Mouse (Mus musculus): ENCODE data around the gene C1ra. TPM values are rescaled to one million over a fixed set of nuclear protein-coding genes. Genes with fewer than 3 reads are reported as not detected.
A peak's percentile ranks its signal among the peaks of the same experiment; 100 is the strongest.
"Not testable (repeated sequence)": the region's sequence is repeated elsewhere in the genome, so short reads cannot be mapped to it uniquely, and the experiment has no call there.

Gene C1ra
- polyA plus RNA-seq, 1 experiment from 2014 or later: 2.8 TPM

DNA sequence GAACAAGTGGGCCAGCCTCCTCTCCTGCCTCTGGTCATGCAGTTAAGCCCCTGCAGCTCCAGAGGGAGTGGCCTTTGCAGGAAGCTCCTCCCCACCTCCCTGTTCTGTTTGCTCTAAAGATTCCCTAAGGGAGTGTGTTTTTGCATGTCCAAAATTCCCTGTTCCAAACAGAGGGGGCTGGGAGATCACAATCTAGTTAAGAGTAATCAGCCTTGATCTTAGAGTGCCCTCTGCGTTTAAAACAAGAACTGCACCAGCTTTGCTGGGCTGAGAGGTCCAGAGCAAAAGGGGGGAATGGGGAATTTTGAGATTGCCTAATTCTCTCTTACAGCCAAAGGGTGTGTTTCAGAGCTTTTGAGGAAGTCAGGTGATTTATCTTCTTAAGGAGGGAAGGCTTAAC is 30.1 kb downstream of the C1ra start, which contains the start of gene C1s1:
Gene C1s1, minus strand, starts transcription at position 76 of the 400 bp plus-strand sequence.
- not testable (repeated sequence) for H3K9ac ChIP-seq (ENCODE audit: low read depth, low read length); H3K4me3 ChIP-seq (ENCODE audit: low read depth, low read length); DNase-seq (ENCODE audit: low spot score); H3K27ac ChIP-seq (ENCODE audit: low read depth, low read length); H3K36me3 ChIP-seq (ENCODE audit: control insufficient read depth, insufficient read depth, low read length); H3K4me1 ChIP-seq (replicated peaks; ENCODE audit: control insufficient read depth, insufficient read depth, low read length); H3K9me3 ChIP-seq (ENCODE audit: control insufficient read depth, low read length); H3K27me3 ChIP-seq (replicated peaks; ENCODE audit: control insufficient read depth, insufficient read depth, low read length)
- ATAC-seq (replicated peaks; ENCODE audit: low FRiP score): peak; percentile 52; the same call in 1 of the 2 replicates
- WGBS: 0% methylated on average over 1 of the region's 1 CpGs
- H3K4me2 ChIP-seq: peak within 1 kb of the TSS; percentile 2; the same call in 1 of the 2 replicates

DNA sequence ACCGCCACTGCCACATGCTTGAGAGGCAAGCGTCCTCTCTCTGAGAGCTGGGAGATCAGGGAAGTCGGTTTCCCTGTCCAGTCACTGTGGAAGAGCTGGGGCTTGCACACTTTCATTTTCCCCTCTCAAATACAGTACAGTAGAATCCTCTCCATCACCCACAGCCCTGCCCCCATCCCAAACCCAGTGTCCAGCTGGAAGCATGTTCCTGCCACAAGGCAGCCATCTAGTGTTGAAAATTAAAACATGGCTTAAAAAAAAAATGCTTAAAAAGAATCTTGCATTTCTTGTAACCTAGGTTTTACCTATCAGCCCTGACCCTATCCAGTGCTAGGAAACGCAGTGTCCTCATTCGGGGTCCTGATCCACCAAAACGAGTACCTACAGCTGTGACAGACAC is 32.3 kb downstream of the C1ra start:
- H3K4me2 ChIP-seq: no peak overlapping the region
- H3K4me1 ChIP-seq (replicated peaks; ENCODE audit: control insufficient read depth, insufficient read depth, low read length): no peaks in the 10 kb centered on the region
- 75% methylated on average over 5 of the region's 6 CpGs for WGBS
- H3K9ac ChIP-seq (ENCODE audit: low read depth, low read length): no peak overlapping the region
- no peaks in the 10 kb centered on the region for H3K9me3 ChIP-seq (ENCODE audit: control insufficient read depth, low read length)
- no peak overlapping the region for H3K4me3 ChIP-seq (ENCODE audit: low read depth, low read length)
- DNase-seq (ENCODE audit: low spot score): no peak
- no peak for ATAC-seq (replicated peaks; ENCODE audit: low FRiP score)
- no peaks in the 10 kb centered on the region for H3K27me3 ChIP-seq (replicated peaks; ENCODE audit: control insufficient read depth, insufficient read depth, low read length)
- no peaks in the 10 kb centered on the region for H3K36me3 ChIP-seq (ENCODE audit: control insufficient read depth, insufficient read depth, low read length)
- H3K27ac ChIP-seq (ENCODE audit: low read depth, low read length): no peak overlapping the region

DNA sequence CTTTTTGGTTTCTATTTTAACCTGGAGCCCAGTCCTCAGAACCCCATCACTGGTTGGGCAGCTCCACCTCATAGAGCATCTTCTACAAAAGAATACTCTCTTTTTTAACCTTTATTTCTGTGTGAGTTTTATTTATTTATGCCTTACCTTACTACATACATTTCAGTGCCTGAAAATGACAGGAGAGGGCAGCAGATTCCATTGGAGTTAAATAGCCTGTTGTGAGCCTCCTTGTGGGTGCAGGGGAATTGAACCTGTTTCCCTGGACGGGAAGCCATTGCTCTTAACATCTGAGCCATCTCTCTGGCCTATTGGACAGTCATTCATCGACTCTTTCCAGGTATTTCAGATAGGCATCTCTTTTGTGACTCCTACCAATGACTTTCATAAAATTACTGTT is 33.2 kb downstream of the C1ra start:
- no peak overlapping the region for H3K9ac ChIP-seq (ENCODE audit: low read depth, low read length)
- H3K9me3 ChIP-seq (ENCODE audit: control insufficient read depth, low read length): 0 out of 2 replicates have a peak, but pooled peaks cover 1% of the 10 kb centered on the region
- H3K4me3 ChIP-seq (ENCODE audit: low read depth, low read length): no peak overlapping the region
- no peaks in the 10 kb centered on the region for H3K36me3 ChIP-seq (ENCODE audit: control insufficient read depth, insufficient read depth, low read length)
- DNase-seq (ENCODE audit: low spot score) (no peak), ATAC-seq (replicated peaks; ENCODE audit: low FRiP score) (no peak)
- no peaks in the 10 kb centered on the region for H3K4me1 ChIP-seq (replicated peaks; ENCODE audit: control insufficient read depth, insufficient read depth, low read length)
- H3K4me2 ChIP-seq: no peak overlapping the region
- no peaks in the 10 kb centered on the region for H3K27me3 ChIP-seq (replicated peaks; ENCODE audit: control insufficient read depth, insufficient read depth, low read length)
- no peak overlapping the region for H3K27ac ChIP-seq (ENCODE audit: low read depth, low read length)
- WGBS: 73% methylated on average over 2 of the region's 2 CpGs

DNA sequence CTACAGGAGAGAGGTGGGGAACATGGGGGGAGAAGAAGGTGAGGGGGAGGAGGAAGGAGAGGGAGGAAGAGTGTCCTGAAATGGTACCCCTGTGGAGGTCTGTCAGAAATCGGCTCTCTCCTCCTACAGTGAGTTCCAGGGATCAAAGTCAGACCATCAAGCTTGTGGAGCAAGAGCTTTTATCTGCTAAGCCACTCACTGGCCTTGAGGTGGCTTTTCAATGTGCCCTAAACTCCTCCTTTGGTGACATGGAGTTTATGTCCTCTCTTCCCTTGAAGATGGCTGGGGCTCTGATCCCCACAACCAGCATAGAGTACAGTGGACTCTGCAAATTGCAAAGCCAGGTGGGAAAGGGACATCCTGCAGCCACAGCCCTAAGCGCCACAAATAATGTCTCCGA is 35.8 kb downstream of the C1ra start:
- 76% methylated on average over 3 of the region's 3 CpGs for WGBS
- H3K9ac ChIP-seq (ENCODE audit: low read depth, low read length); DNase-seq (ENCODE audit: low spot score); H3K4me3 ChIP-seq (ENCODE audit: low read depth, low read length); H3K27me3 ChIP-seq (replicated peaks; ENCODE audit: control insufficient read depth, insufficient read depth, low read length); H3K36me3 ChIP-seq (ENCODE audit: control insufficient read depth, insufficient read depth, low read length); H3K4me2 ChIP-seq; H3K9me3 ChIP-seq (ENCODE audit: control insufficient read depth, low read length); H3K4me1 ChIP-seq (replicated peaks; ENCODE audit: control insufficient read depth, insufficient read depth, low read length); ATAC-seq (replicated peaks; ENCODE audit: low FRiP score); H3K27ac ChIP-seq (ENCODE audit: low read depth, low read length): not testable (repeated sequence)

DNA sequence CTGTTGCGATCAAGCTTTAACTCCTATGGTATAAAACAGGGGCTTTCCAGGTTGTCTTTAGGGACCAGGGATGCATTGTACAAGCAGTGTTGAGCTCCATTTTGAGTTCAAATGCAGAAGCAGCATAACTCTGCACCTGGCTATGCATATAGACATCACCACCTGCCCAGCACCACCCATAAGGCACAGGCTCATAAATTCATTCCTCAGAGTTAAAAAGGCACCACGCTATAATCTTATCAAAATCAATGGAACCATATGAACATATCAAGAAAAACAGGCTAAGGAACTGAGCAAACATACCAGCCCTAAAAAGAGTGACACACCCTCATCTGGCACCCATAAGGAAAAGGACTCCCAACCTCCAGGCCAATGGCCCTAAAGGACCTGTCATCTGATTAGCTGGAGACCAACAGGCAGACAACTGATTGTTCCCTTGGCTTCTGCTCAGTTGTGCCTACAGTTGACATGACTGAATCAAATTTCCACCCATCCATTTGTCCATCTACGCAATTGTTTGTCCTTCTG is 36.9 kb downstream of the C1ra start:
- Histone ChIP-seq H3K27me3 (replicated peaks; ENCODE audit: control insufficient read depth, insufficient read depth, low read length) (no peaks in the 10 kb centered on the region), H3K9ac (ENCODE audit: low read depth, low read length) (no peak overlapping the region), H3K4me2 (no peak overlapping the region), H3K4me3 (ENCODE audit: low read depth, low read length) (no peak overlapping the region), H3K36me3 (ENCODE audit: control insufficient read depth, insufficient read depth, low read length) (no peaks in the 10 kb centered on the region), H3K27ac (ENCODE audit: low read depth, low read length) (no peak overlapping the region), H3K9me3 (ENCODE audit: control insufficient read depth, low read length) (peaks cover 6% of the 10 kb centered on the region; the same call in 1 of the 2 replicates), H3K4me1 (replicated peaks; ENCODE audit: control insufficient read depth, insufficient read depth, low read length) (no peaks in the 10 kb centered on the region)
- DNase-seq (ENCODE audit: low spot score) (no peak), ATAC-seq (replicated peaks; ENCODE audit: low FRiP score) (no peak)
- 76% methylated on average over 3 of the region's 3 CpGs for WGBS

DNA sequence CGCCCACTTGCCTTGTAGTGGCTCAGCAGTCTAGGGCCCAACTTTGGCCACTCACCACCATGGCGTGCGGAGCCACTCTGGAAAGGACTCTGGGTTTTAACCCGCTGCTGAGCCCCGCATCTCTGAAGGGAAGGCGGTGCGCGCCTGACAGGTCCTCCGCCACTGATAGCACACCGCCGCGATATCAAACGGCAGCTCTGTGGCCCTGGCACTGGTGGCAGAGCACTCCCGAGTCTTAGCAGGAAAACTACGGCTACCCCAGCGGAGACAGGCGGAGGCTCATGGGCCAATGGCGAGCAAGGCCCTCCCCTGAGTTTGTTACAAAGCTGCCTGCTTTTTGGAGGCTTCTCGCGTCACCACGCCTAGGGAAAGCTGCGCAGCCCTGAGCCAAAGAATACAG is 40.6 kb downstream of the C1ra start:
- ATAC-seq (replicated peaks; ENCODE audit: low FRiP score) (no peak), DNase-seq (ENCODE audit: low spot score) (no peak)
- Histone ChIP-seq H3K4me3 (ENCODE audit: low read depth, low read length) (no peak overlapping the region), H3K4me1 (replicated peaks; ENCODE audit: control insufficient read depth, insufficient read depth, low read length) (no peaks in the 10 kb centered on the region), H3K27ac (ENCODE audit: low read depth, low read length) (no peak overlapping the region), H3K36me3 (ENCODE audit: control insufficient read depth, insufficient read depth, low read length) (no peaks in the 10 kb centered on the region), H3K4me2 (no peak overlapping the region), H3K9me3 (ENCODE audit: control insufficient read depth, low read length) (peaks cover 6% of the 10 kb centered on the region; the same call in 1 of the 2 replicates), H3K9ac (ENCODE audit: low read depth, low read length) (no peak overlapping the region), H3K27me3 (replicated peaks; ENCODE audit: control insufficient read depth, insufficient read depth, low read length) (no peaks in the 10 kb centered on the region)
- 64% methylated on average over 22 of the region's 22 CpGs for WGBS

DNA sequence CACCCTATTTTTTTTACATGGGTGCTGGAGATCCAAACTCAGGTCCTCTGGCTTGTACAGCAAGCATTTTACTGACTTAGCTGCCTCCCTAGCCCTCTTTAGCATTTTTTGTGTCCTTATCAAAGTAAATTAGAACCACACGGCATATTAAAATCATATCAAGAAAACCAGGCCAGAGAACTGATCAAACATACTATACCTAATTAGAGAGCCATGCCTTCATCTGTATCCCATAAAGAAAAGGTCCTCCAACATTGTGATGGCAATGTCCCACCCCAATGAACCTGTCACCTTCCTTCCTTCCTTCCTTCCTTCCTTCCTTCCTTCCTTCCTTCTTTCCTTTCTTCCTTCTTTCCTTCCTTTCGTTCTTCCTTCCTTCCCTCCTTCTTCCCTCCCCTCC is 43.8 kb downstream of the C1ra start:
- not testable (repeated sequence) for H3K27ac ChIP-seq (ENCODE audit: low read depth, low read length); H3K4me1 ChIP-seq (replicated peaks; ENCODE audit: control insufficient read depth, insufficient read depth, low read length); DNase-seq (ENCODE audit: low spot score); H3K36me3 ChIP-seq (ENCODE audit: control insufficient read depth, insufficient read depth, low read length); H3K9ac ChIP-seq (ENCODE audit: low read depth, low read length); H3K27me3 ChIP-seq (replicated peaks; ENCODE audit: control insufficient read depth, insufficient read depth, low read length); ATAC-seq (replicated peaks; ENCODE audit: low FRiP score); H3K4me3 ChIP-seq (ENCODE audit: low read depth, low read length); H3K4me2 ChIP-seq; H3K9me3 ChIP-seq (ENCODE audit: control insufficient read depth, low read length)
- 59% methylated on average over 2 of the region's 2 CpGs for WGBS

DNA sequence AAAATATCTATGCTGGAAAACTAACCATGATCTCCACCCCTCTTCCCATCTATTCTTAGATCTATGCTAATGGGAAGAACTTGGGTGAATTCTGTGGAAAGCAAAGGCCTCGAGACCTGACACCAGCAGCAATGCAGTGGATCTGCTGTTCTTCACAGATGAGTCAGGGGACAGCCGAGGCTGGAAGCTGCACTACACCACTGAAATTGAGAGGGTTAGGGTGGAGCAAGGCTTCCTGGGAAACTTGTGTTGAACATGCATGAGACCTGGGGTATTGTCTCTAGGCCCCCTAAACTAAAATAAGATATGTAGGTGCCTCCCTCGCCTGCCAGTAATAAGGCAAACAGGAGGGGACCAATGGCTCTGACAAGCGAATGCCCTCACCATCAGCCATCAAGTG is 49.0 kb downstream of the C1ra start:
- 82% methylated on average over 4 of the region's 4 CpGs for WGBS

DNA sequence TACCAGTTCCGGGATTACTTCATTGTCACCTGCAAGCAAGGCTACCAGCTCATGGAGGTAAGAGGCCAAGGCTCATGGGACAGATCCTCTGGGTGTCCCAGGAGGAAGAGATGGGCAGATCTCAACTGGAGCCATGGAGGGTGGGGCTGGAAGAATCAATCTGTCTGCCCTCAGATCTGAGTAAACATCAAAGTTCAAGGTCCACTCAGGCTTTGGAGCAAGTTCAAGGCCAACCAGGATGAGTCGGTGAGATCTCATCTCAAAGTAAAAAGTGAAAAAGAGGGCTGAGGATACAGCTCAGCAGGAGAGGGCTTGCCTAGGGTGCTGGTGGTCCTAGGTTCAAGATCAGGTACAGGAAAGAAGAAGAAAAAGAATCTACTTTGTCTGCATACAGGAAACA is 49.4 kb downstream of the C1ra start:
- not testable (repeated sequence) for ATAC-seq (replicated peaks; ENCODE audit: low FRiP score)

More for the DNA sequence above, 49.0 kb downstream of the C1ra start:
- DNase-seq (ENCODE audit: low spot score); H3K4me2 ChIP-seq; H3K27me3 ChIP-seq (replicated peaks; ENCODE audit: control insufficient read depth, insufficient read depth, low read length); H3K27ac ChIP-seq (ENCODE audit: low read depth, low read length); H3K4me3 ChIP-seq (ENCODE audit: low read depth, low read length); H3K4me1 ChIP-seq (replicated peaks; ENCODE audit: control insufficient read depth, insufficient read depth, low read length); H3K36me3 ChIP-seq (ENCODE audit: control insufficient read depth, insufficient read depth, low read length); H3K9me3 ChIP-seq (ENCODE audit: control insufficient read depth, low read length); ATAC-seq (replicated peaks; ENCODE audit: low FRiP score); H3K9ac ChIP-seq (ENCODE audit: low read depth, low read length): not testable (repeated sequence)

More for the DNA sequence above, 49.4 kb downstream of the C1ra start:
- H3K4me2 ChIP-seq; H3K36me3 ChIP-seq (ENCODE audit: control insufficient read depth, insufficient read depth, low read length); H3K27ac ChIP-seq (ENCODE audit: low read depth, low read length); H3K9me3 ChIP-seq (ENCODE audit: control insufficient read depth, low read length); H3K27me3 ChIP-seq (replicated peaks; ENCODE audit: control insufficient read depth, insufficient read depth, low read length); H3K4me1 ChIP-seq (replicated peaks; ENCODE audit: control insufficient read depth, insufficient read depth, low read length); H3K9ac ChIP-seq (ENCODE audit: low read depth, low read length); H3K4me3 ChIP-seq (ENCODE audit: low read depth, low read length); DNase-seq (ENCODE audit: low spot score): not testable (repeated sequence)
- 82% methylated on average over 2 of the region's 2 CpGs for WGBS
